ENCODE assay signal across 18 mouse cellular contexts in genomic region chr7:131327054-131327453, GRCm38 (mm10). TPM values are rescaled to one million over a fixed set of nuclear protein-coding genes. Genes with fewer than 3 reads are reported as not detected.
"Had no signal": no experiment of that assay in that cellular context is flagged by ENCODE, and none has a peak within 500 bp of the region (broad histone marks: within the 10 kb centered on the region; RNA-seq: fewer than 3 reads in every experiment).

No protein-coding gene starts in this region.

- H3K4me1 ChIP-seq: limb, embryonic 10.5 days; liver, embryonic 12.5 days; megakaryocyte, embryonic 14.5 days; midbrain, embryonic 12.5 days had no signal

- H3K4me2 ChIP-seq: liver, embryonic 12.5 days; midbrain, embryonic 12.5 days had no signal

- ATAC-seq: liver, embryonic 12.5 days had no signal

- H3K4me3 ChIP-seq: left cerebral cortex, adult 2 months; limb, embryonic 10.5 days; liver, embryonic 12.5 days; megakaryocyte, embryonic 14.5 days; midbrain, embryonic 12.5 days had no signal

- H3K9me3 ChIP-seq: limb, embryonic 10.5 days; liver, embryonic 12.5 days; midbrain, embryonic 12.5 days had no signal

- H3K27ac ChIP-seq: left cerebral cortex, adult 2 months; limb, embryonic 10.5 days; liver, embryonic 12.5 days; macrophage; midbrain, embryonic 12.5 days had no signal

- DNase-seq: kidney, adult 11 months; kidney, adult 9 months; kidney, postnatal 10 days; thymus, postnatal 4 days had no signal

- H3K27me3 ChIP-seq: liver, embryonic 12.5 days; midbrain, embryonic 12.5 days had no signal

- H3K36me3 ChIP-seq: limb, embryonic 10.5 days; liver, embryonic 12.5 days; midbrain, embryonic 12.5 days had no signal

- H3K9ac ChIP-seq: liver, embryonic 12.5 days; midbrain, embryonic 12.5 days had no signal

RNA-seq across cellular contexts. Expression of gene Fam24b, which starts 2.3 kb away (rescaled TPM):
- total RNA-seq: layer of hippocampus, postnatal 25 days; left cerebral cortex, adult 2 months; midbrain, postnatal 0 days had no signal
- polyA plus RNA-seq: limb, embryonic 10.5 days; liver, embryonic 12.5 days; liver, embryonic 16.5 days; macrophage; midbrain, embryonic 12.5 days; midbrain, postnatal 0 days; neural tube, embryonic 14.5 days; stomach, embryonic 14.5 days had no signal

RNA-seq across cellular contexts. Expression of gene Cuzd1, which starts 5.0 kb away (rescaled TPM):
- total RNA-seq: layer of hippocampus, postnatal 25 days; midbrain, postnatal 0 days had no signal
- polyA plus RNA-seq: limb, embryonic 10.5 days; liver, embryonic 12.5 days; liver, embryonic 16.5 days; lung, embryonic 16.5 days; macrophage; midbrain, embryonic 12.5 days; neural tube, embryonic 14.5 days; stomach, embryonic 14.5 days had no signal

RNA-seq across cellular contexts. Expression of gene Fam24a, which starts 6.6 kb away (rescaled TPM):
- total RNA-seq: layer of hippocampus, postnatal 25 days; left cerebral cortex, adult 2 months; left cerebral cortex, postnatal 14 days; midbrain, postnatal 0 days had no signal
- polyA plus RNA-seq: limb, embryonic 10.5 days; limb, embryonic 14.5 days; liver, embryonic 12.5 days; liver, embryonic 16.5 days; lung, embryonic 16.5 days; macrophage; midbrain, embryonic 12.5 days; midbrain, postnatal 0 days; neural tube, embryonic 14.5 days; stomach, embryonic 14.5 days had no signal
